Mouse (Mus musculus) ES-CJ7 (cell line): ENCODE measurements around the gene Ear14.
"Not testable (repeated sequence)": the region's sequence is repeated elsewhere in the genome, so short reads cannot be mapped to it uniquely, and the experiment has no call there.

Source experiments
- DNase-seq: peaks from one replicate; pipeline ENCODE4 v3.0.0; 2011; ENCODE audit warnings: low read depth, low spot score

Ear14 gene

GRCm38 (mm10) chr14:51252206-51252605 lies 49.0 kb downstream of the Ear14 start:
- DNase-seq: not testable (repeated sequence)

DNA sequence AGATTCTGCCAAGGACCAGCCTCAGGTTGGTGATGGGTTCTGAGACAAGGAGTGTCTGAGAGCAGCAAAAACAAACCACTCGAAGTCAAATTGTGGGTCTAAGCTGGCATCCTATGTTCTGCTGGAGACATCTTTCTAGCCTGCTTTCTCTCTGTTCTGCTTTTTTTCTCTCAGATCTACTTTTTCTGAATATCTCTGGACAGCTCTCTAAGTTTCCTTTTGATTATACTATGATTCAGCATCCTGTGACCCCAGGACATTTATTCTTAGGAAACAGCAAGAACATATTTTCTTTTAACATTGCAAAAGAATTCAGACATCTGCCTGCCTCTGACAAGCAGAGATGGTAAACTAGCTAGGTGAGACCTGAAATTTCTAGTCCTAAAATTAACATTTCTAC lies 50.4 kb downstream of the Ear14 start:
- no peak for DNase-seq
